Mouse (Mus musculus) Patski (cell line): ENCODE data around the gene Cbfb. TPM values are rescaled to one million over a fixed set of nuclear protein-coding genes. Genes with fewer than 3 reads are reported as not detected.
A peak's percentile ranks its signal among the peaks of the same experiment; 100 is the strongest.

ENCODE experiments used
- ATAC-seq: fragments of 100-300 bp; one replicate; pipeline ENCODE4 v1.8.0; 2021
- CTCF ChIA-PET: fragments of 350-600 bp; sonication (Branson Sonifier 250); formaldehyde crosslinking; loops from one replicate; lab custom pipeline; 2022; ENCODE audit warnings: inconsistent platforms; lab: Charles Lee
- POLR2A ChIA-PET: fragments of 350-600 bp; sonication (Branson Sonifier 250); formaldehyde crosslinking; loops from one replicate; lab custom pipeline; 2022; ENCODE audit warnings: antibody characterized with exemption, inconsistent platforms; lab: Charles Lee
- DNase-seq: peaks from one replicate; pipeline ENCODE4 v3.0.0-alpha.2; 2011; ENCODE audit warnings: low read depth, low spot score
- H3K27me3 ChIP-seq: fragments of 371-371 bp; one replicate; pipeline ENCODE4 v1.5.1; 2021
- CTCF ChIP-seq: fragments of 100-300 bp; IDR thresholded peaks from one replicate; pipeline ENCODE4 v1.5.1; 2021
- in situ Hi-C: fragments of 300-500 bp; cut with MboI; formaldehyde crosslinking; loops from 3 replicates; pipeline ENCODE4 v1.11.1; 2018; ENCODE audit warnings: low pct_unique_long_range_greater_than_20kb, mixed read lengths
- polyA plus RNA-seq: library from polyadenylated mRNA; unstranded; gene quantifications from one replicate; pipeline ENCODE4 v1.2.3, GENCODE M21; 2021

Gene Cbfb
- polyA plus RNA-seq, 1 experiment from 2014 or later: 64.4 TPM

DNA sequence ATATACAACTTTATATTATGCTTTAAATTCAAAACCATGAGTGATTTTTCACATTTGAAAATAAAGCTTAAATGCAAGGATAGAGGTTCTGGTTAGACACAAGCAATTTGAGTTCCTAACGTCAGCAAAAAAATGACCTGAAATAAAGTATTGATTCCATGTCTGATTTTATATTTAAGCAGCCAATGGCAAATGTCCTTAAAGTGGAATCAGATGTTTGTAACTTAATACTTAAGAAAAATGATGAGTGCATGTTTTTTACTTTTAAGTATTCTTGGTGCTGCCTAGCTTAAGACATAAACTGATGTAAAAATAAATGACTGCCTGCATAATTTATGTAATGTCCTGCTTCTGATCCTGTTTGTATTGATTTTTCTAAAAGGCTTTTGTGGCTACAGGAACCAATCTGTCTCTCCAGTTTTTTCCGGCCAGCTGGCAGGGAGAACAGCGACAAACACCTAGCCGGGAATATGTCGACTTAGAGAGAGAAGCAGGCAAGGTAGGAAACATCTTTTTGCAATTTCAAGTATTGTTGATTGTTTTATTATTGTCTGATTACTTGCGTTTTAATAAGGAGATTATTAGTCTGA lies 7.8 kb downstream of the Cbfb start:
- ATAC-seq: no peak
- ChIA-PET POLR2A (no interaction called here), CTCF (interaction anchor here (0.9 to 2.1 kb wide), 7 partner anchors 10 to 43 kb away, joined by 3 to 7 read pairs (median 3); no protein-coding TSS in a partner anchor)
- no peaks in the 10 kb centered on the region for H3K27me3 ChIP-seq
- DNase-seq: no peak
- in situ Hi-C loops: no loop called here
- no peak for TF ChIP-seq CTCF

DNA sequence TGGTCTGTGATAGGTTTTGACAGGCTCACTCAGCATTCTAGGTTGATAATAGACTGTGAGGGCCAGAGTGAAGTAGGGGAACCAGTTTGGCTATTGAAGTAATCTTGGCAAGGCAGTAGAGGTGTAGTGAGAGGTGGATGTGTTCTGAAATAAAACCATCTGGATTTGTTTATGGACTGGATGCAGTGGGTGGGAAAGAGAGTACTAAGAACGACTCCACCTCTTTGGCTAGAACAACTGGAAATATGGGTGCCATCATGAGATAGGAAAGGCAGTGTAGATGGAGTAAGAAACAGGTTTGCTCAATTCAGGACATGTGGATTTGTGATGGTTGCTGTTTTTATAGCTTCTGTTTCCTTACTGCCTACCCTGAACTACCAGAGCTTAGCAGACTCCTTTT lies 11.7 kb downstream of the Cbfb start:
- POLR2A ChIA-PET: no interaction called here
- in situ Hi-C loops: no loop called here
- no peak for DNase-seq
- CTCF ChIA-PET: interaction anchor here (1.4 to 1.9 kb wide), 2 partner anchors 8 to 36 kb away, joined by 6 to 7 read pairs; no protein-coding TSS in a partner anchor
- no peaks in the 10 kb centered on the region for H3K27me3 ChIP-seq
- no peak for ATAC-seq
- no peak for TF ChIP-seq CTCF

DNA sequence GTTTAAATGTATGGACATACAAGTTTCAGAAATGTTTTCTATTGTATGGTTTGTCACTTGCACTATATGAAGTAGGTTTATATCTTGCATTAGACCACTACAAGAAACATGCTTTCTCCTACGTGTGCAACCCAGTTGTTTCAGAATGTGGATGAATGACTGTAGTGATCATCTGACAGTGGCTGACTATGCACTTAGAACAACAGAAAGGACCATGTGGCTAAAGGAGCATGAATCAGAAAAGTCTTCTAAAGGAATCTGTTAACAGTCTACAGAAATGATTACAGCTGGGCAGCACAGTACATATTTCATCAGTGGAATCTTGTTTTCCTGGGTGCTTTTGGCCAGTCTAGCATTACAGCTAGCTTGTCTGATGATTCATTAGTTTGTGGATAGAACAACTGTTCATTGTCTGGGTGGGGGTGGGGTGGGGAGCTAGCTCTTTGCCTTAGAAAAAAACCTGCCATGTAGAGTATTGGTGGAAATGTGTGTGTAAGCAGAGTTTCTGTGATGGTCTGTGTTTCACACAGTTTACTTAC lies 16.1 kb downstream of the Cbfb start:
- ATAC-seq (peak; percentile 96), DNase-seq (peak; percentile 61)
- ChIA-PET POLR2A (interaction anchor here (0.6 kb wide), 1 partner anchor 35 kb away, joined by 4 read pairs; no protein-coding TSS in a partner anchor), CTCF (interaction anchor here (1.0 to 1.4 kb wide), 3 partner anchors 12 to 31 kb away, joined by 3 to 11 read pairs (median 3); no protein-coding TSS in a partner anchor)
- in situ Hi-C loops: no loop called here
- H3K27me3 ChIP-seq: no peaks in the 10 kb centered on the region
- TF ChIP-seq CTCF: no peak

DNA sequence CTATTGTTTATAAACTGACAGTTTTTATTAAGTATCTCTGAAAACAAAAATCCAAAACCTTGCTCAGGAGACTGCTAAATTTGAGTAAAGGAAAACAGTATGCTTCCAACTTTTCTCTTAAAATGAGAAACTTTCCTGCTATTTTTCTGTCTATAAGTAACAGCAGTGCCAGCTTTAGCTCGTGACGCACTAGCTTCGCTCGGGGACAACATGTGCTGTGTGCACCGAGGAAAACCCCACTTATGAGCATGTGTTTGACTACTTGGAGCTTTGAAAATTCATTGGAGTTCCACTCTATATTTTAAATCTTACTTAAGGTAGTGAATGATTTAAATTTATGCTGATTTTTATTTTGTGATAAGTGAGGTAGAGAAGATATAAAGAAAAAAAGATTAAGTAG lies 21.7 kb downstream of the Cbfb start:
- ATAC-seq (no peak), DNase-seq (no peak)
- CTCF ChIA-PET: no interaction called here
- TF ChIP-seq CTCF: no peak
- no peaks in the 10 kb centered on the region for H3K27me3 ChIP-seq
- in situ Hi-C loops: no loop called here
- POLR2A ChIA-PET: no interaction called here

DNA sequence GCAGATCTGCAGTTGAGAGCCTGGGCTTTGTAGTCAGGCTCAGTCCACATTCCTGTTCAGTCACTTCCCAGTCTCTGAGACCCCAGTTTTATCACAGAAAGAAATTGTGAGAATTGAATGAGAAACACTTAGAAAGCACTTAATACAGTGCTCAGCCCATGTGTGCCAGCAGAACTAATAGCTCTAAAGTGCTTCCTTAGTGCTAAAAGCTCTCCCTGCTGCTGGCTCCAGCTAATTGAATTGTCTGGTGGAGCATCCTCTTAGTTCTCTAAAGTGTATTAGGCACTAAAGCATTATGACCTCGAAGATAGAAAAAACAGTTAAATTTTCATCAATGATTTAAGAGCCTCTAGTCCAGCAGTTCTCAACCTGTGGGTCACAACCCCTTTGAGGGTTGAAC lies 35.3 kb downstream of the Cbfb start:
- TF ChIP-seq CTCF: no peak

DNA sequence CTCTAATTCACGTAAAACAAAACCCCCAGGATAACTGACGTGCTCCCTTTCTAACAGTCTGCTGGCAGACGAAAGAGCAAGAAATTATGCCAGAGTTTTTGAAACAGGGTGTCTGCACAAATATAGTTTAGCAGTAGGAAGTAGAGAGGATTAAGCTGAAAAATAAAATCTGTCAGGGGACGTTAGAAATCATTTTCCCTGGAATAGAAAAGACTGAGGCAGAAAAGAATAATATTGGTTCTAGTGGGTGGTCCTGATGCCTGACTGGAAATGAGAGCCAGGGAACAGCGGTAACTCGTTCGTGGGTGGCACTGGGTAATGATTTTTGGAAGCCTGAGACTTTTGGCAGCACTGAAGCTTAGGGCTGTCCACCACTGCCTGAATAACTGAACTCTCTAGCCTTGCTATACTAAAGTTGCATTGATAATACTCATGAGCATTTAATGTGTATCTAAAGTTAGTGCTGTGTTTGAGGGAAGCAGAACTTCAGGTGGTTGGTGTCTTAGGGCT lies 36.3 kb downstream of the Cbfb start:
- H3K27me3 ChIP-seq: no peaks in the 10 kb centered on the region
- in situ Hi-C loops: no loop called here
- ChIA-PET POLR2A (no interaction called here), CTCF (no interaction called here)
- no peak for ATAC-seq
- no peak for TF ChIP-seq CTCF
- DNase-seq: no peak

More for the DNA sequence above, 35.3 kb downstream of the Cbfb start:
- POLR2A ChIA-PET: no interaction called here
- no peaks in the 10 kb centered on the region for H3K27me3 ChIP-seq
- DNase-seq (no peak), ATAC-seq (no peak)
- CTCF ChIA-PET: interaction anchor here (1.3 kb wide), 1 partner anchor 12 kb away, joined by 3 read pairs; no protein-coding TSS in a partner anchor
- in situ Hi-C loops: no loop called here

DNA sequence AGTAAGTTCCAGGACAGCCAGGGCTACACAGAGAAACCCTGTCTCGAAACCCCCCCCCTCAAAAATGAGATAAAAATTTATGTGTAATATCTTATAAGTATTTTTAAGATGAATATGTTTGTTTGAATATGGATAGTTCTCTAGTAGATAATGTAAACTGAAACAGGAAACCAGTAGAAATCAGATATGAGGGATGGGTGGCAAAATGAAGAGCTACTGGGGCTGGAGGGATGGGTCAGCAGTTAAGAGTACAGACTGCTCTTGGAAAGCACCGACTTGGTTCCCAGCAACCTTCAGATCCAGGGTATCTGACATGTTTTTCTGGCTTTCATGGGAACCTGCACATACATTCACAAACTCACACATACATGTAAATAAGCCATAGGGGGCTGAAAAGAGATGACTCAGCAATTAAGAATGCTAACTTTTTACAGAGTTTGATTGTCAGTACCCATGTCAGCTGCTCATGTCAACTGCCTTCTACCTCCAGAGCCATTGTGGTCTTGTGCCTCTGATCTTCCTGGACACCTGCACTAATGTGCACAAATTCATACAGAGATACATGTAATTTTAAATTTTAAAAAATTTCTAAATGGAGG lies 37.3 kb downstream of the Cbfb start:
- no peaks in the 10 kb centered on the region for H3K27me3 ChIP-seq
- in situ Hi-C loops: no loop called here
- no peak for TF ChIP-seq CTCF
- POLR2A ChIA-PET: no interaction called here
- CTCF ChIA-PET: interaction anchor here (0.8 to 1.9 kb wide), 2 partner anchors 10 to 14 kb away, joined by 3 to 6 read pairs; no protein-coding TSS in a partner anchor
- ATAC-seq: no peak
- DNase-seq: no peak

DNA sequence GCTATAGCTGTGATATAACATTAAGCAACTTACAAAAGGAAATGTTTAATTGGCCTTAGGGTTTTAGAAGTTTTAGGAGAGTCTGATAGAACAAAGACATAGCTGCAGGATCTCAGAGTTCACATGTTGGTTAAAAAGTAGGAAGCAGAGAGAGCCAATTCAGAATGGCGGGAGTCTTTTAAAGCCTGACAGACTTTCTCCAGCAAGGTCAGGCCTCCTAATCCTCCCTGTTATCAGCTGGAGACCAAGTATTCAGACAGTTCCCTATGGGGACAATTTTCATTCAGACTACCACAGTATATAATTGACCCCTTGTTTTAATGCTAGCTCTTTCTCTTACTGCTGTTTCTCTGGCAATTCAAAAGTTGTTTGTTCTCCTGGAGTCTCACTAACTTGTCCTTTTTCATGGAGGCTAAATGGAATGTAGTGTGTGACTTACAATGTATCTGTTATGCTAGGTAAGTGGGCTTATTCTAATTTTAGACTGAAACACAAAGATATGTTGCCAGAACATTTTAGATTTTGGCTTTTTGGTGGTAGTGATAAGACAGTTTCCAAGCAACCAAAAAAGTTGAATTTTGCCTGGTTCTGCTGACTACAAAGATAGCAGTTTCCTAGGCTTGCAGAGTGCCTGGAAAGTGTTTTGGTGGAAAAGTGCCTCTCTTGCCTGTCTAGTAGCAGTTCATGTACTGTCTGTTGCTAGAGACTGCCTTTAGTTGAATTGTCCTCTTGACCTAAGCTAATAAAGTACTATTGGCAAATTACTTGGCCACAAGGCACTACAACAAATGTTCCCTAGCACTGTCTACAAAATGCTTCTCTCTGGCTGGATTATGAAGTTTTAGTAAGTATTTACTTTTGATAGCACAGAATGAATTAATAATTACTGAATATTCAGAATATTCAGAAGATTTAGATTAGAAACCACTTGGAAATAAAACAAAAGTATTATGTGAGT lies 39.0 kb downstream of the Cbfb start:
- no peaks in the 10 kb centered on the region for H3K27me3 ChIP-seq
- ChIA-PET POLR2A (interaction anchor here (1.0 kb wide), 1 partner anchor 15 kb away, joined by 3 read pairs; no protein-coding TSS in a partner anchor), CTCF (interaction anchor here (1.1 to 1.9 kb wide), 3 partner anchors 8 to 72 kb away, joined by 4 to 6 read pairs (median 4); no protein-coding TSS in a partner anchor)
- no peak for DNase-seq
- no peak for TF ChIP-seq CTCF
- in situ Hi-C loops: no loop called here
- ATAC-seq: no peak

DNA sequence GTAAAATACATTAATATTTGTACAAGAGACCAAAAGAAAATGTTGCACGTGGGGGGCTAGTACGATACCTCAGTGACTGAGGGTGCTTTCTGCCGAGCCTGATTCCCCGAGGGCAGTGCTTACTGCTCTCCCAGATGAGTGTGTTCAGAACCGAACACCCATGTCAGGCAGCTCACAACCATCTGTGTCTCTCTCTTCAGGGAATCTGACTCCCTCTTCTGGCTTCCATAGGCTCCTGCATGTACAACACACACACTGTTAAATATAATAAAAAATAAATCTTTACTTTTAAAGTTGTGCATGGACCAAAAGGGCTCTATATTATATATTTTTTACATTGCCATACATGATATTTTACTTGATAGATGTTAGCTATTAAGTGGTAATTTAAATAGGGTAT lies 43.6 kb downstream of the Cbfb start:
- TF ChIP-seq CTCF: peak; percentile 46
- in situ Hi-C loops: no loop called here
- ChIA-PET CTCF (interaction anchor here (1.0 to 2.5 kb wide), 7 partner anchors 12 to 93 kb away, joined by 3 to 14 read pairs (median 7); no protein-coding TSS in a partner anchor), POLR2A (interaction anchor here (0.6 kb wide), 1 partner anchor 578 kb away, joined by 3 read pairs; no protein-coding TSS in a partner anchor)
- no peaks in the 10 kb centered on the region for H3K27me3 ChIP-seq
- ATAC-seq (no peak), DNase-seq (no peak)
